Mouse (Mus musculus): ENCODE data around the gene Zfp81.
"Not testable (repeated sequence)": the region's sequence is repeated elsewhere in the genome, so short reads cannot be mapped to it uniquely, and the experiment has no call there.

Zfp81 gene

DNA sequence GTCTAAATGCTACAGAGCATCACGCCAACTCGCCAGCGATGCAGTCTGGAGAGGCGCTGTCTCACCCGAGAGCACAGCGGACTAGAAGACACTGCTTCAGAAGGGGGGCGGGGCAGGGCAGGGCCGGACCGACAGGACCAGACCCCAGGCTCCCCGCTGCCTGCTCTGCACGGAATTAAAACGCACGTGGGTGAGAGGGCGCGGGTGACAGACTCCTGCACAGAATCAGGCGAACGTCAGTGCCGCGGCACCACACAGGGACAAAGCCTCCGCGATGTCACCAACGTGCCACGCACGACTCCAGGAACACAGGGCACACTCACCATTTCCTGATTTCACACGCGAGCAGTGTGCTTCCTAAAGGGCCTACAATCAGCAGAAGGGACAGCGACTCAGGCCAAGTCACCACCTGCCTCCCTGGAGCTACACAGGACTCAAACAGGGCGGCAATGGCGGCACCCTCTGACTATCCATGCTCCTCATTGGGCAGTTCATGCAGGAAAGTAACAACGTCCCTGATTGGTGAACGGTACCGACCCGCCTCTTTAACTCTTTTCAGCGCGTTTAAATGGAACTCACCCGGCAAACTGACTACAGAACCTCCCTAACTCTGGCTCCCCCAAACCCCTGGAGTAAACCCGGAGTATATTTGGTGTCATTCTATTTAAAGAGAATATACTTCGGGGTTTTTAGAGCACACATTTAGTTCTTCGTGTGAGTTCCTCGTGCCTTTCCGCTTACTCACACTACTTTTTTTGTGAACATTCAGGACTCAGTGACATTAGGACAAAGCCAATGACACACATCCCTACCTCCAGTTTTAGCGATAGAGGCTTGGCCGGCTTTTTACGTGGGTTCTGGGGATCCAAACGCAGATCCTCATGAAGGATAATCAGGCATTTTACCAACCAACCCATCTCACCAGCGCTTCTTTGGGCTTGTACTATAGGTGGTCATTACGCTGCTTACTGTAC lies at the start of gene Zfp81:
Zfp81 (minus strand) TSS at position 468 of the 974 bp plus-strand sequence.
- DNase-seq (ENCODE audit: low spot score in 2 of 2): peak; percentile 89 to 91

DNA sequence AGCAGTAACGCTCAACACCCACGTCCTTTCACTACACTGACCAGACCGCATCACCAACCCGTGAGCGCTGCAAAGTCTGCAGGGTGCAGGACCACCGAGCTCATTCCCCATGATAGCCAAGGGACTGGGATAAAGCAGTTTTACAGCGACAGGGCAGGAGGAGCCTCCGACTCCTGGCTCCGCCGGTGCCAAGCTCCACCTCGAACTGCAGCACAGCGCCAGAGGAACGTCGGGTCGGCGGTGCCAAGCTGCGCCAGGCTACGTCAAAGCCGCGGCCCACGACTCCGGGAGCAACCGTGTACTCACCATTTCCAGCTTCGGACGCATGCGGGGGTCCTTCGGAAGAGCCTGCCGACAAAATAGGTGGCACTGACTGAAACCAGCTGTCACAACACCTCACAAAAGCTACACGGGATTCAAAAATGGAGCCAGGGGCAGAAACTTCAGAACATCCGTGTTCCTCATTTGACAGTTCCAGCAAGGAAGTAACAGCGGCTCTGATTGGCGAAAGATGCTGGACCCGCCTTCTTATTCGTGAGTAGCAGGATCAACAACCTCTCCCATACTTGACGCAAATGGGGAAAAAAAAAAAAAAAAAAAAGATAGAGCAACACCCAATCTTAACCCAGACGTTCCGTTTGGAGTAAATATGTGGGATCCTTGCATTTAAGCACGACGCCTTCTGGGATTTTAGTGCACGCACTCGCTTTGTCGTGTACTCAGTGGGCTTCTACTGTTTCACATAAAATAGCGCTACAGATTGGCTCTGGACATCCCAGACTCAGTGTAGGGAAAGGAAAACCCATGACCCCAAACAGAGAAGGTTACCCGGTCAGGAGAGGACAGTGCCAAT lies 35.7 kb upstream of the Zfp81 start, which contains the start of gene Zfp101:
Zfp101 (minus strand) TSS at position 460 of the 853 bp plus-strand sequence.
- peak; percentile 95 for DNase-seq (ENCODE audit: low spot score in 2 of 2)

DNA sequence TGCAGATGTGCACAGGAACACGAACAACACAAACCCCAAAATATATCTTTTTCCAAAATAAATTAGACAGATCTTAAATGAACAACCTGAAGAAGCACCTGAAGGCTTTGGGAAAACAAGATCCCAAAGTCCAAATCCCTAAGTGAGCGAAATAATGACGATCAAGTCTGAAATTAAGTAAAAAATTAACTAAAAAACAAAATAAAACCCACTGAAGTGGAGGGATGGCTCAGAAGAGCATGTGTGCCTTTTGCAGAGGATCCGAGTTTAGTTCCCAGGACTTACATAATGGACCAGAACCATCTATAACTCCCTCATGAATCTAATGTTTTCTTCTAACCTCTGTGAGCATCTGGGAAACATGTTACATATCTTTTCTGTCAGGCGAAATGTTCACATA lies 33.6 kb upstream of the Zfp81 start:
- no peak for DNase-seq (ENCODE audit: low spot score in 2 of 2)

DNA sequence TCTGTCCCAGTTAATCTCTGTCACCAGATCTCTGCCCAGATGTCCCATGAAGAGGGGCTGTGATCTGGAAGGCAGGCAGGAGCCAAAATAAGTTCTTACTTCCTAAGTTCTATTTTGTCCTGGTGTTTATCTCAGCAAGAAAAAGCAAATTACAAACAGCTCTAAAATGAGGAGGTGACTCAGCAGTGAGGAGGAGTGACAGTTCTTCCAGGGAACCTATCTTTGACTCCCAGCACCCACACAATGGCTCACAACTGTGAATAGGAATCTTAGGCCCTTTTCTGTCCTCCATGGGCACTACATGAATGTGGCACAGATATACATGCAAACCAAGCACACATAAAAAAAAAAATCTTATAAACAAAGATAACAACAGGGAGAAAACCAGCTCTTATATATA lies 27.0 kb upstream of the Zfp81 start:
- no peak for DNase-seq (ENCODE audit: low spot score in 2 of 2)

DNA sequence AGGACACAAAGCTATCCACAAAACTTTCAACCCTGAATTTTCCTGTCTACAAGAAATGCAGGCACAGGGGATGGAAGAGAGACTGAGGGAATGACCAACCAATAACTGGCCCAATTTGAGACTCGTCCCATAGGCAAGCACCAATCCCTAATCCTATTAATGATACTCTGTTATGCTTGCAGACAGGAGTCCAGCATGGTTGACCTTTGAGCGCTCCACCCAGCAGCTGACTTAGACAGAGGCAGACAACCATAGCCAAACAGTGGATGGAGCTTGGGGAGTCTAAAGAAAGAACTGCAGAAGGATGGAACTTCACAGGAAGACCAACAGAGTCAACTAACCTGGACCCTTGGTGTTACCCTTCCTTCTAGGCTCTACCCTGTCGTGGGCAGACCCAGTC lies 14.1 kb upstream of the Zfp81 start:
- DNase-seq (ENCODE audit: low spot score in 2 of 2): no peak

DNA sequence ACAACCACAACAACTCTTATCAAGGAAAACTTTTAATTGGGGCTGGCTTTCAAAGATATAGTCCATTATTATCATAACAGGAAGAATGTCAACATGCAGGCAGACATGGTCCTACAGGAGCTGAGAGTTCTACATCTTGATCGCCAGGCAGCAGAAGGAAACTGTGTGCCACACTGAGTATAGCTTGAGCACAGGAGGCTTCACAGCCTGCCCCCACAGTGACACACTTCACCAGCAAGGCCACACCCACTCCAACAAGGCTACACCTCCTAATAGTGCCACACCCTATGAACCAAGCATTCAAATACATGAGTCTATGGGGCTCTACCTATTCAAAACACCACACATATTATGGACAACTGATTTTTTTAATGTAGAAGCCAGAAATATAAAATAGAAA lies 5.7 kb downstream of the Zfp81 start:
- DNase-seq (ENCODE audit: low spot score in 2 of 2): no peak

DNA sequence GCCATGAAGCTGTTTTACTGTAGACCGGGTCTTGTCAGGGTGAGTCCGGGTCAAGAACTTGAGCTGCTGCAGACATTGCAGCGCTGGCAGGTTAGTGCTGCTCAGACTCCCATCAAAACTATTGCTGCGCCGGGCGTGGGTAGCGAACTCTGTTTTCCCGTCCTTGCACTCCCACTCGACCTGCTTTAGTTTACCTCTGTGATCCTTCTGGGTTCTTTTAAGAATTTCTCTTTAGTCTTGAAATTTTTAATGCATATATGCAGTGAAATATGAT lies 68.9 kb downstream of the Zfp81 start:
- DNase-seq (ENCODE audit: low spot score in 2 of 2): not testable (repeated sequence)

DNA sequence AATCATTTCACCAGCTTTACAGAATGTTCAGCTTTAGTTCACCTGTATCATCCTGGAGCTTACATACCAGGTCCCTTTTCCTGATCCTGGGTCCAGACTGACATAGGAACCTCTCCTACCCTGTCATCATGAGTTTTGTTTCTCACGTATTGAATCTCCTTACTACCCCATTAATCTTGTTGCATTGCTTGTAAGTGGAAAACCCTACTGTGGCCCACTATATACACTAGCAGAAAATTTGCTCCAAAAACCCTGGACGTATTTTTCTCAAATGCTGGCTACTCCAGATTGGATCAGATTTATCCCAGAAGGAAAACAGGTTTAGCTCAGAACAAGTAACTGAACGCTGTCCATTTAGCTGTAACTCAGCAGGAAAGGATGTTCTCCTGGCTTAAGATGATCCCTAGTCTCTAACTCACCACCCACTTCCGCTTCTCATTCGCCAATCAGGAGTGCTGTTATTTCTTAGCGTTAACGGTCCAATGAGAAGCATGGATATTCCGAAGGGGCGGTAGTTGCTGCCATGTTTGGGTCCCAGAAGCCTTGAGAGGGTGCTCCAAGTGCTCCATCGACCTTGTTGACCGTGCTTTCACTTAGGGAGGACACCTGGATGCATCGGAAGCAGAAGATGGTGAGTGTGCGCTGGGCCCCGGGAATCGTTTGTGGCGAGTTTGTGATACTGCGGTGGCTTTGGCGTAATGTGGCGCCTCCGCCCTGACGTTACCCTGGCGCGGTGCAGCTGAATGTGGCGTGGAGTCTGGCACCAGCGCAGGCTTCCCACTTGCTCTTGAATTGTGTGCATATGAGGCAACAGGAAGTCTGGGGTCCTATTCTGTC lies 69.4 kb downstream of the Zfp81 start, which contains the start of gene Zfp955b:
Zfp955b (plus strand) TSS at position 506 of the 837 bp plus-strand sequence.
- not testable (repeated sequence) for DNase-seq (ENCODE audit: low spot score in 2 of 2)

Data from heart, adult 9 months (tissue).